Mouse (Mus musculus) Patski (cell line): ENCODE results near the gene Adam21. TPM values are rescaled to one million over a fixed set of nuclear protein-coding genes. Genes with fewer than 3 reads are reported as not detected.
A peak's percentile ranks its signal among the peaks of the same experiment; 100 is the strongest.
"Not testable (repeated sequence)": the region's sequence is repeated elsewhere in the genome, so short reads cannot be mapped to it uniquely, and the experiment has no call there.

Experiments used
- ATAC-seq: fragments of 100-300 bp; one replicate; pipeline ENCODE4 v1.8.0; 2021
- CTCF ChIA-PET: fragments of 350-600 bp; sonication (Branson Sonifier 250); formaldehyde crosslinking; loops from one replicate; lab custom pipeline; 2022; ENCODE audit warnings: inconsistent platforms; lab: Charles Lee
- POLR2A ChIA-PET: fragments of 350-600 bp; sonication (Branson Sonifier 250); formaldehyde crosslinking; loops from one replicate; lab custom pipeline; 2022; ENCODE audit warnings: antibody characterized with exemption, inconsistent platforms; lab: Charles Lee
- DNase-seq: peaks from one replicate; pipeline ENCODE4 v3.0.0-alpha.2; 2011; ENCODE audit warnings: low read depth, low spot score
- H3K27me3 ChIP-seq: fragments of 371-371 bp; one replicate; pipeline ENCODE4 v1.5.1; 2021
- CTCF ChIP-seq: fragments of 100-300 bp; IDR thresholded peaks from one replicate; pipeline ENCODE4 v1.5.1; 2021
- in situ Hi-C: fragments of 300-500 bp; cut with MboI; formaldehyde crosslinking; loops from 3 replicates; pipeline ENCODE4 v1.11.1; 2018; ENCODE audit warnings: low pct_unique_long_range_greater_than_20kb, mixed read lengths
- polyA plus RNA-seq: library from polyadenylated mRNA; unstranded; gene quantifications from one replicate; pipeline ENCODE4 v1.2.3, GENCODE M21; 2021

Adam21 gene
- polyA plus RNA-seq, 1 experiment from 2014 or later: 0.15 TPM

DNA sequence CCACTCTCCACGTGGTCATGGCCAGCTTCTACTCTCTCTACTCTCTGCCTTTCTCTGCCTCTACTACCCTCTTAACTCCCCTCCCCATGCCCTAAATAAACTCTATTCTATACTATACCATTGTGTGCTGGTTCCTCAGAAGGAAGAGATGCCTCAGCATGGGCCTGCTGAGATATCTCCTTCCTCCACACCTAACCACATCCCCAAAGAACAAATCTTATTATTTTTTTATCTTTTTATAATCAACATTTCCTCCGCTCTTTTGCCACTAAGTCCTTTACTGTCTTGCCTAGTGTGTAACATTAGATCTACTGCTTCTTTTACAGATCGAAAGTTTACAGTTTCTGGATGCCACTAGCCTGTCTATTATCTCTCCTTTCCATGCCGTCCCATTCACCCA lies 21.1 kb downstream of the Adam21 start:
- ChIA-PET CTCF (no interaction called here), POLR2A (no interaction called here)
- no peak for DNase-seq
- no peaks in the 10 kb centered on the region for H3K27me3 ChIP-seq
- no peak for ATAC-seq
- no peak for TF ChIP-seq CTCF
- in situ Hi-C loops: no loop called here

DNA sequence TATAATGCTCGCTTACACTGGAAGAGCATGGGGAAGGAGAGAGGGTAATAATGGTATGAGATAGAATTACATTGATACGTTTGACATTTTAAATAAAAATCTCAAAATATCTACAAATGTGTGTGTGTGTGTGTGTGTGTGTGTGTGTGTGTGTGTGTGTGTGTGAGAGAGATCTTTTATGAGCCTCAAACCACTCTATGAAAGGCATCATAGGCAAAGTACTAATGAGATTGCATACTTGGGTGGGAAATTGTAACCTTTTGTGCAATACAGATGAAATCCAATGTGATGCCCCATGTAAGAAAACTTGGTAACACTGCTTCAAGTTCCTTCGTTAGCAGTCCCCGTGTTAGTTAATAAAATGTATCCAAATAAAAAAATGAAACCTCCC lies 35.2 kb downstream of the Adam21 start:
- POLR2A ChIA-PET: no interaction called here
- ATAC-seq: no peak
- CTCF ChIA-PET: no interaction called here
- no peak for TF ChIP-seq CTCF
- no peaks in the 10 kb centered on the region for H3K27me3 ChIP-seq
- in situ Hi-C loops: no loop called here
- no peak for DNase-seq

DNA sequence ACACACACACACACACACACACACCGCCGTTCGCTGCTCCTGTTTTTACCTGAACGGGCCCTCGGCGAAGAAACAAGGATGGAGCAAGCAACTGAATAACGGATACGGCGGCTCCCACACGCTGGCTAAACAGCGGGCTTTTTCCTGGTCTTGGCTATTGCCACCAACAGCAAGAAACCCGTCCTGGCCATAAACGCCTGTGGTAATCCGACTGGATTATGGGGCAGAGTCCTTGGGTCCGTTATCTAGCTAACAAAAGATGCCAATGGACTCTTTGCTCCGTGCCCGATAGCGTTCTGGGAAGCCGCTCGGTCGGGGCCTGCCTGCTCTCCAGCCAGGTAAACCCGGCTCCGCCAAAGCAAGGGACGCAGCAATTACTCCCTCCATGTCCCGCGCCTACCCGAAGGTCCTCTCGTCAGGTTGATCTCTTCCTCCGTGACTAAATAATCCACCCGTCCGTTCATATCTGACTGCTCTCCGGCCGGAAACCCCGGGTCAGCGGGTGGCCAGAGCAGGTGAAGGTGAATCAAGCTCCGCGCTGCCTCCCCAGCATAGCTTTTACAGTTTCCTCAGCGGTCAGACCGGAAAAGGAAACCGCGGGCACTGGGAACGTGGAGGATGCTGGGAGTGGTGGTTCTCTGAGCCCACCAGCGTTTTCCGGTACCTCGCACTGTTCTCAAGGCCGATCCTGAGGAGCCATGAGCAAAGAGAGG lies 35.8 kb downstream of the Adam21 start, which contains the start of the genes Gm20498 and Synj2bp:
Gene Gm20498, minus strand, starts transcription at position 590 of the 713 bp plus-strand sequence.
Gene Synj2bp, minus strand, starts transcription at position 596 of the 713 bp plus-strand sequence.
- POLR2A ChIA-PET: no interaction called here
- H3K27me3 ChIP-seq: no peaks in the 10 kb centered on the region
- in situ Hi-C loops: no loop called here
- CTCF ChIA-PET: no interaction called here
- DNase-seq (peak; percentile 31), ATAC-seq (peak; percentile 99)
- no peak for TF ChIP-seq CTCF

DNA sequence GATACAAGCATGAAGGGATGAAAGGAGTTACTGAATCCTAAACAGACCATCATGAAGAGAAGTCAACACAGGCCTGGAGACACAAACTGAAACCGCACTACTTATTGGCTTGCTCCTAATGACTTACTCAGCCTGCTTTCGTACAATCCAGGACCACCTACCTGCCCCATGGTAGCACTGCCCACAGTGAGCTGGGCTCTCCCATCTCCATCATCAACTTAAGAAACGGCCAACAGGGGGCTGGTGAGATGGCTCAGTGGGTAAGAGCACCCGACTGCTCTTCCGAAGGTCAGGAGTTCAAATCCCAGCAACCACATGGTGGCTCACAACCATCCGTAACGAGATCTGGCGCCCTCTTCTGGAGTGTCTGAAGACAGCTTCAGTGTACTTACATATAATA lies 37.7 kb downstream of the Adam21 start:
- CTCF ChIA-PET, ATAC-seq, DNase-seq, POLR2A ChIA-PET, in situ Hi-C loops, H3K27me3 ChIP-seq: not testable (repeated sequence)

Other genes with a start within 250 kb of the Adam21 start
- gene Slc8a3, start 235.3 kb downstream of the Adam21 start, polyA plus RNA-seq: 0.03 TPM
- gene Gm4787, start 189.0 kb downstream of the Adam21 start, polyA plus RNA-seq: 0.18 TPM
- gene Adam4, start 146.5 kb downstream of the Adam21 start, polyA plus RNA-seq: 0.08 TPM
- gene Cox16, start 83.3 kb downstream of the Adam21 start, polyA plus RNA-seq: 18.9 TPM
- gene Gm20498, start 35.6 kb downstream of the Adam21 start, polyA plus RNA-seq: 43.8 TPM
- gene Synj2bp, start 35.6 kb downstream of the Adam21 start, polyA plus RNA-seq: 16.5 TPM
- gene Med6, start 26.5 kb upstream of the Adam21 start, polyA plus RNA-seq: 38.8 TPM
- 28.1 TPM for gene Ttc9, start 62.8 kb upstream of the Adam21 start, polyA plus RNA-seq
- 10.5 TPM for gene Map3k9, start 212.7 kb upstream of the Adam21 start, polyA plus RNA-seq